Mouse (Mus musculus) heart, embryonic 11.5 days (tissue): Measurements from ENCODE around the gene Cdk5r1. TPM values are rescaled to one million over a fixed set of nuclear protein-coding genes. Genes with fewer than 3 reads are reported as not detected.

Source experiments
- polyA plus RNA-seq: library from polyadenylated mRNA; unstranded; fragments of >200 nt; fragmentation: Nextera tagmentation; extraction: Ambion mirVana; gene quantifications from 2 replicates; pipeline ENCODE4 v1.2.1, GENCODE M21; 2014

Gene Cdk5r1
- polyA plus RNA-seq, 1 experiment from 2014 or later: 0.74 TPM

Other genes with a start within 250 kb of the Cdk5r1 start
- gene Rhbdl3, start 176.1 kb upstream of the Cdk5r1 start, polyA plus RNA-seq: 0.27 and 0.35 TPM in 2 replicates
- 14.6 and 14.8 TPM in 2 replicates for gene 5730455P16Rik, start 99.0 kb upstream of the Cdk5r1 start, polyA plus RNA-seq
- gene Zfp207, start 93.7 kb upstream of the Cdk5r1 start, polyA plus RNA-seq: 189 and 200 TPM in 2 replicates
- 185 and 215 TPM in 2 replicates for gene Psmd11, start 48.4 kb upstream of the Cdk5r1 start, polyA plus RNA-seq